Mouse (Mus musculus): Measurements from ENCODE around the gene Mcat.

Gene Mcat

GRCm38 (mm10) chr15:83566006-83566405, 2.4 kb upstream of the Mcat start:
- no peak for TF ChIP-seq GATA4 (IDR thresholded peaks at IDR 0.05; ENCODE audit: insufficient replicate concordance, low read length)

- TF ChIP-seq GATA4 (IDR thresholded peaks at IDR 0.05; ENCODE audit: insufficient replicate concordance, low read length): no peak
Measured at GRCm38 (mm10) chr15:83565434-83565833, 1.8 kb upstream of the Mcat start.

DNA sequence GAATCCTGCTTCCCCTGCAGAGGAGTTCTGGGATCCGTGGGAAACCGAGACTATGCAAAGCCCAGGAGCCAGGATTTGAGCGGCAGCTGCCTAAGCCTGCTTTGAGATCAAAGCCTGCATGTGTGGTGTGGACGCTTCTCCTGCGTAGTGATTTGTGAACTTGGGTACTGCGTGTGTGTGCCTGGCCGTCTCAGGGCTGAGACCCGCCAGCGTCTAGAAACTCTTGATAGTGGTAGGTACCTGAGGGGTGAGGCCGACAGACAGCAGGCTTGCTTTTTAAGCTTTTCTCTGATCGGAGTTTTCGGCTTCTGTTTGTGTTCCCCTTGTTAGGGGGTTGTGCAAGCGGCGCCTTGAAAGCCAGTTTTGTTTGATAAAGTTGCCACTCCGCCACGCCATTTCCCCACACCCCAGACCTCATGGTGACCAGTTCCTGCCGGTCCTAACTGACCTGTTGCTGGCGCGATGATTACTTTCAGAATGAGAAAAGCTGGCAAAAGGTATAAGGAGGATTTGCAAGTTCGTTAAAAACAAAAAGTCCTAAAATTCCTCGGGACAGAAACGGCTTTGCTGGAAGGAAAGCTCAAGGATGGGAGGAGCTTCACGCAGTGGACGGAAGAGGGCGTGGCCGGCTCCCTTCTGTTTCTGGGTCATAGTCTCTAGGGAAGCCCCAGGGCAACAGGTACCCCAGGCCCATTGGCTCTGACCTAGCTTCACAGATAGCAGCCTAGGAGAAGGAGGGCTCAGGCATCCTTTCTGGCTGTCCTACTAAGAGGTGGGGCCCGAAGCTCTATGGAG, 467 bp upstream of the Mcat start:
- no peak for TF ChIP-seq GATA4 (IDR thresholded peaks at IDR 0.05; ENCODE audit: insufficient replicate concordance, low read length)

- TF ChIP-seq GATA4 (IDR thresholded peaks at IDR 0.05; ENCODE audit: insufficient replicate concordance, low read length): no peak
Measured at GRCm38 (mm10) chr15:83562626-83563270, 839 bp downstream of the Mcat start.

DNA sequence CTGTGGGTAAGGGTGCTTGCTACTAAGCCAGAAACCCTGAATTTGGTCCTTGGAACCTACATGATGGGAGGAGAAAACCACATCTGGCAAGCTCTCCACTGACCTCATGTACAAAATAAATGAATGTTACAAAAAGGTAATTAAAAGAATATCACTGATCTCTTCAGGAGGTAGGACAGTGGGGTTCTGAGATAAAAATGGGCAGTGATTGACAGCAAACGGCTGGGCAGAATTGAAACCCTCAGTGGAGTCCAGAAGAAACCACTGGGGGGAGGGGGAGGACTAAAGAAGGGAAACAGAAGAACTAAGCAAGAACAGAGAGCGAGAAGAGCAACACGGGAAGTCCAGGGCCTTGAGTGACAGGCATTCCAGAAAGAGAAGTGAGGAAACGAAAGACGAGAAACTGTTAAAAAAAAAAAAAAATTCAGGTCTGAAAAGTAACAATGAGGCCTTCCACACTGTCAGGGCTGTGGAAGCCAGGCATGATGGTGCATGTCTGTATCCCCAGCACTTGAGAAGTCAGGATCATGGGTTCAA, 2.6 kb downstream of the Mcat start:
- no peak for TF ChIP-seq GATA4 (IDR thresholded peaks at IDR 0.05; ENCODE audit: insufficient replicate concordance, low read length)

DNA sequence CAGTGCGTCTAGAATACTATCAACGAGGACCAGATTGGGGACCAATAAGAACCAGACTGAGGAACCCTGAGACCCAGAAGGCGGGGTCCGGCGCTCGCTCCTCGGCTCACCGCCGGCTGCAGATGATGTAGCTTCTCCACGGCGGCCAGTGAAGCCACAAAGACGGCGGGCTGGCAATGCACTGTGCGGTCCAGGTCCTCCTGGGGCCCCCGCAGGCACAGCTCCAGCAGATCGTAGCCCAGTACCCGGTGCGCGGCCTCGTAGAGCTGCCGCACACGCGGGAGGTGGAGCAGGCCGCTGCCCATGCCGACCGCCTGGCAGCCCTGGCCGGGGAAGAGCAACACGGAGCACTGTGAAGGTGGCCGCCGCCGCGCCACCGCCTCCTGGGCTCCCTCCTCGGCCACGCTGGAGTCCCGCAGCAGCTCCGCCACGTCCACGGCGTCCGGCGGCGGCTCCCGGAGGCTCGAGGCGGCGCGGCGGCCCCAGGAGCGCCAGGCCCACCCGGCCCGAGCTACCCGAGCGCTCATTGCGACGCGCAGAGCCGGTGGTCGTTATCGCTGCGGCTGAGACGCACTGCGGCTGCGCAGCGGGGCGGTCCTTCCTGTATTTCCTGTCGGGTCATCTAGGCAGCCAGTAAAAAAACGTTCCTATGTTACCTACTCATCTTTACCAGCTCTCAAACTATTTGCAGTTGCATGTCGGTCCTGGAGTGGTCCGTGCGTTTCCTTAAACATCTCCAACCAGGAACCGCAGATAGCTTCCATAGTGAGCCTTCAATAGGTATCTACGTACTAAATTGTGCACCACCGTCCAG, 8.2 kb downstream of the Mcat start:
- TF ChIP-seq GATA4 (IDR thresholded peaks at IDR 0.05; ENCODE audit: insufficient replicate concordance, low read length): peak; percentile 71; the same call in 1 of the 2 replicates

DNA sequence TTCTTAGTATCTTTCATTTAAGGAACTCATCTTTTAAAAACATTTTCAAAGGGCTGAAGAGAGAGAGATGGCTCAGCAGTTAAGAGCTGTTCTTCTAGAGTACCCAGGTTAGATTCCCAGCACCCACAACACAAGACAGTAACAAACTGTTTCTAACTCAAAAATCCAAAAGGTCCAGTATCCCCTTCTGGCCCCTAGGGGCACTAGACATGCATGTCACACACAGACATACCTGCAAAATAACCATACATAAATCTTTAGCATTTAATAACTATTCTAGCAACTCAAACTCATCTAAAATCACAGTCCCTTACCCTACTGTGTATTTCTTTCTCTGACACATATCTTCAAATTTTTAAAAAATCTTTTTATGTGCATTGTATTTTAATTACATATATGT, 9.8 kb downstream of the Mcat start:
- no peak for TF ChIP-seq GATA4 (IDR thresholded peaks at IDR 0.05; ENCODE audit: insufficient replicate concordance, low read length)

DNA sequence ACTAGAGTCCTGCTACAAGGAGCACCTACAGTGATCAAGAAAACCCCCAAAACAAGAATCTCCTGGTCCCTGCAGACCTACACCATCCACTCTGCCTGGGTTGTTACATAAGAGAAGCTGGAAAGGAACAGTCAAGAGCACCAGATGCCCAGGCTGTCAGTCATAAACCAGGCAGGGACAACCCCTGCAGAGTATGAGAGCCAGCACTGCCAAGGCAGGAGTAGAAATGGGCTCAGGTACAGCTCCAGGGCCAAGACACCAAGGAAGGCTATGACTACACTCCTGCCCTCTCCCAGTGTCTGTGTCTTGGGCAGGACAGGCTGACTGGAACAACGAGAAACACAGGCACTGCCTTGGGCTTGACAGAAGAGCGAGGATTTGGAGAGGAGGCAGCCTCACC, 13.4 kb downstream of the Mcat start:
- TF ChIP-seq GATA4 (IDR thresholded peaks at IDR 0.05; ENCODE audit: insufficient replicate concordance, low read length): no peak

DNA sequence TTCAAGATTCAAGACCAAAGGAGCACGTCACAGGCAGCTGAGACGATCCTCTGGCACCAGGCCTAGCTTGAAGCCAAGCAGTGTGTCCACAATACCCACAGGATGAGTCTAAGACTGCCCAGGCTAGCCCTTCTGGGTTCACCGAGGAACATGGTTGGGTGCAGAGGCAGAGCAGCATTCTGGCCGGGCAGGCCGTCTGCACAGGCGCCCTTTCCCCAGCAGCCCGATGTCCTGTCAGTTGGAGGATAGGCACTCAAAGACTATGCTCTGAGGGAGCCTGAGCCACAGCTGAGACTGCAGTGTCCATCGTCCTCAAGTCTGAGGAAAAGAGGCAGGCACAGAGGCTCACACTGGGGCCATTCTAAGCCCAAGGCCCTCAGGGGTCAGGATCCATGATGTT, 16.4 kb downstream of the Mcat start:
- no peak for TF ChIP-seq GATA4 (IDR thresholded peaks at IDR 0.05; ENCODE audit: insufficient replicate concordance, low read length)

- no peak for TF ChIP-seq GATA4 (IDR thresholded peaks at IDR 0.05; ENCODE audit: insufficient replicate concordance, low read length)
Measured at GRCm38 (mm10) chr15:83546029-83546428, 17.6 kb downstream of the Mcat start.

DNA sequence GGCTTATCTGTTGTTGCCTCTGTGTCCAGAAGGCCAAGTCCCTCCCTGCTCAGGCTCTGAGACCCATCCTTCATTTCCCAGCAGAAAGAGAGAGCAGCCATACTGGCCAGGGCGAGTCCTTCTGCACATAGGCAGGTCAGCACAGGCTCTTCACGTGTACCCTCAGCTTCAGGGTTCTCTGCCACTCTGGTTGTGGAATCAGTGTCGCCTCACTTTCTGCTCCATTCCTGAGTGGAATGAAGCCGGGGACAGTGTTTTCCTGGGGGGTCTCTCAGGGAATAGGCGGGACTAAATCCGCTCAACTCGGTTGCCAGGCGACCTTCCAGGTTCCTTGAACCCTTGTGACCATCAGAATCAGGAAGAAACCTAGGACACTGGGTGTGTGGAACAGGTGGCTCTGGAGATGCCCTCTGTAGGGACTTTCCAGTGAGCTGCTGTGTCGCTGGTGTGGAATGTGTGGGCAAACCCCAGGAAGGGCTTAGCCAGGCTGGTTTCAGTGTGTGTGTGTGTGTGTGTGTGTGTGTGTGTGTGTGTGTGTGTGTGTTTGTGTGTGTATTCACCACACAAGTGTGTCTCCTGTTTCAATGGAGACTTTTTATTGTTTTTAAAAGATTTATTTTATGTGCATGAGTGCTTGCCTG, 21.8 kb downstream of the Mcat start:
- TF ChIP-seq GATA4 (IDR thresholded peaks at IDR 0.05; ENCODE audit: insufficient replicate concordance, low read length): no peak

GRCm38 (mm10) chr15:83539905-83540304, 23.7 kb downstream of the Mcat start:
- peak; percentile 23; the same call in 1 of the 2 replicates for TF ChIP-seq GATA4 (IDR thresholded peaks at IDR 0.05; ENCODE audit: insufficient replicate concordance, low read length)

DNA sequence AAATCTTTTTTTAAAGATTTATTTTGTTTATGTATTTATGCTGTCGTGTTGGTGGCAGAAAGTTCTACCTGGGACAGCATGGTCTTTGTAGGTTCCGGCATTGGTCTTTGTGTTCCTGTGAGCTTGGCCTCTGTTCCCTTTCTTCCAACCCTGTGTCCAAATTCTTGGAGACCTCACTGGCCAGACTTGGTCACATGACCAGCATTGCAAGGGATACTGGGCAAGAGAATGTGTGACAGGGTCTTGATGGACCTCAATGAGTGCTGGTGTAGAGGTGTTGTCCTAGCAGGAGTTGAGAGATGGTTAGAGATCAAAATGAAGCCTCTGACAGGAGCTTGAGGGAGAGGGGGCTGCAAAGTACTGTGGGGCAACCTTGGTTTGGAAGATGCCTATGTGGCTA, 24.7 kb downstream of the Mcat start:
- TF ChIP-seq GATA4 (IDR thresholded peaks at IDR 0.05; ENCODE audit: insufficient replicate concordance, low read length): no peak

- TF ChIP-seq GATA4 (IDR thresholded peaks at IDR 0.05; ENCODE audit: insufficient replicate concordance, low read length): no peak
Measured at GRCm38 (mm10) chr15:83535890-83536231, 27.7 kb downstream of the Mcat start.

Measured in liver, adult (tissue).